Mouse (Mus musculus) heart, embryonic 14.5 days (tissue): Measurements from ENCODE around the gene 1700015F17Rik. TPM values are rescaled to one million over a fixed set of nuclear protein-coding genes. Genes with fewer than 3 reads are reported as not detected.

Experiments
- ATAC-seq: fragments of 200-750 bp; cut with Nextera tagmentation; 2 replicates; pipeline ENCODE4 v1.8.0; 2017; ENCODE audit warnings: low read depth, moderate TSS enrichment; ENCODE audit not compliant: insufficient number of reproducible peaks, insufficient read depth, low FRiP score
- H3K27ac ChIP-seq, 2 experiments: fragments of 200-500 bp in 1 of 2; fragments of 300-500 bp in 1 of 2; sonication (generic) in 1 of 2; replicated peaks in 1 of 2; 2 replicates each; pipeline ENCODE4 v1.5.1; 2012 to 2014; ENCODE audit warnings: low read depth in 2 of 2, low read length in 2 of 2, control low read depth in 1 of 2, mild to moderate bottlenecking in 1 of 2, mixed read lengths in 1 of 2; ENCODE audit not compliant: control insufficient read depth in 1 of 2, insufficient read depth in 1 of 2
- H3K27me3 ChIP-seq: fragments of 300-500 bp; sonication (generic); 2 replicates; pipeline ENCODE4 v1.6.1; 2014; ENCODE audit warnings: mild to moderate bottlenecking, low read length, control low read depth; ENCODE audit not compliant: control insufficient read depth, insufficient read depth
- H3K36me3 ChIP-seq: fragments of 300-500 bp; sonication (generic); 2 replicates; pipeline ENCODE4 v1.6.1; 2014; ENCODE audit warnings: mild to moderate bottlenecking, control low read depth, low read length, mixed read lengths; ENCODE audit not compliant: control insufficient read depth, insufficient read depth
- H3K4me1 ChIP-seq, 2 experiments: fragments of 200-500 bp in 1 of 2; fragments of 300-500 bp in 1 of 2; sonication (generic) in 1 of 2; 2 replicates each; pipeline ENCODE4 v1.6.1; 2012 to 2014; ENCODE audit warnings: low read length in 2 of 2, control low read depth in 1 of 2, mixed read lengths in 1 of 2; ENCODE audit not compliant: control insufficient read depth in 2 of 2, insufficient read depth in 2 of 2
- H3K4me2 ChIP-seq: fragments of 300-500 bp; sonication (generic); 2 replicates; pipeline ENCODE4 v1.6.1; 2014; ENCODE audit warnings: mild to moderate bottlenecking, low read length
- H3K4me3 ChIP-seq, 2 experiments: fragments of 200-500 bp in 1 of 2; fragments of 300-500 bp in 1 of 2; sonication (generic) in 1 of 2; 2 replicates each; pipeline ENCODE4 v1.5.1; 2012 to 2014; ENCODE audit warnings: low read length in 2 of 2, mild to moderate bottlenecking in 2 of 2, control low read depth in 1 of 2, low read depth in 1 of 2, moderate library complexity in 1 of 2; ENCODE audit not compliant: control insufficient read depth in 1 of 2, insufficient read depth in 1 of 2
- H3K9ac ChIP-seq: fragments of 300-500 bp; sonication (generic); 2 replicates; pipeline ENCODE4 v1.6.1; 2014; ENCODE audit warnings: mild to moderate bottlenecking, low read length
- H3K9me3 ChIP-seq: fragments of 300-500 bp; sonication (generic); 2 replicates; pipeline ENCODE4 v1.6.1; 2016; ENCODE audit warnings: low read length, control low read depth; ENCODE audit not compliant: control insufficient read depth
- WGBS: fragments of 180-500 bp; shearing (Covaris S2); extraction: QIAGEN DNeasy Blood & Tissue Kit; methylation state at CpG from one replicate; pipeline ENCODE4 v1.1.7; 2014; 5-methylcytosine and 5-hydroxymethylcytosine counted together
- polyA plus RNA-seq: library from polyadenylated mRNA; unstranded; fragments of >200 nt; fragmentation: Nextera tagmentation; extraction: Ambion mirVana; gene quantifications from 2 replicates; pipeline ENCODE4 v1.2.1, GENCODE M21; 2014

The 1700015F17Rik gene
- polyA plus RNA-seq, 1 experiment from 2014 or later, result not detected

- peak overlapping the region; percentile 32 for H3K4me2 ChIP-seq
Measured at GRCm38 (mm10) chr5:5423723-5424171, 55.2 kb downstream of the 1700015F17Rik start.

GRCm38 (mm10) chr5:5423081-5423480 lies 55.9 kb downstream of the 1700015F17Rik start:
- no peaks in the 10 kb centered on the region for H3K36me3 ChIP-seq

More at GRCm38 (mm10) chr5:5423723-5424171, 55.2 kb downstream of the 1700015F17Rik start:
- Histone ChIP-seq H3K4me1 (peaks cover 6 to 11% of the 10 kb centered on the region in 2 experiments; a peak in 3 of 4 replicates), H3K4me3 (no peak overlapping the region), H3K27me3 (no peaks in the 10 kb centered on the region), H3K36me3 (no peaks in the 10 kb centered on the region), H3K9me3 (0 out of 2 replicates have a peak, but pooled peaks cover 3% of the 10 kb centered on the region), H3K9ac (no peak overlapping the region), H3K27ac (peak overlapping the region in 1 of 2 experiments; percentile 20; a peak in 1 of 4 replicates)
- ATAC-seq, result no peak
- WGBS, result 33% methylated on average over 6 of the region's 6 CpGs

GRCm38 (mm10) chr5:5421439-5421838 lies 57.5 kb downstream of the 1700015F17Rik start:
- H3K9ac ChIP-seq, result no peak overlapping the region
- H3K4me2 ChIP-seq, result no peak overlapping the region
- H3K9me3 ChIP-seq, result 0 out of 2 replicates have a peak, but pooled peaks cover 3% of the 10 kb centered on the region
- H3K27ac ChIP-seq, result no peak overlapping the region
- no peaks in the 10 kb centered on the region for H3K36me3 ChIP-seq
- WGBS, result 97% methylated on average over 2 of the region's 2 CpGs
- peaks cover 6 to 11% of the 10 kb centered on the region in 2 experiments; a peak in 3 of 4 replicates for H3K4me1 ChIP-seq
- H3K27me3 ChIP-seq, result no peaks in the 10 kb centered on the region
- no peak overlapping the region for H3K4me3 ChIP-seq
- no peak for ATAC-seq

More at GRCm38 (mm10) chr5:5423081-5423480, 55.9 kb downstream of the 1700015F17Rik start:
- 0 out of 2 replicates have a peak, but pooled peaks cover 3% of the 10 kb centered on the region for H3K9me3 ChIP-seq
- no peaks in the 10 kb centered on the region for H3K27me3 ChIP-seq
- H3K4me3 ChIP-seq, result no peak overlapping the region
- 90% methylated on average over 4 of the region's 4 CpGs for WGBS
- H3K27ac ChIP-seq, result no peak overlapping the region
- H3K4me2 ChIP-seq, result no peak overlapping the region
- H3K4me1 ChIP-seq, result peaks cover 6 to 11% of the 10 kb centered on the region in 2 experiments; a peak in 3 of 4 replicates
- no peak for ATAC-seq
- no peak overlapping the region for H3K9ac ChIP-seq

GRCm38 (mm10) chr5:5419992-5420455 lies 58.9 kb downstream of the 1700015F17Rik start, which contains the start of gene Cdk14:
Gene Cdk14 (minus strand): TSS chr5:5420312.
- ATAC-seq, result no peak
- H3K27me3 ChIP-seq, result no peaks in the 10 kb centered on the region
- no peak within 1 kb of the TSS for H3K4me2 ChIP-seq
- H3K9me3 ChIP-seq, result 0 out of 2 replicates have a peak, but pooled peaks cover 3% of the 10 kb centered on the region
- H3K9ac ChIP-seq, result no peak within 1 kb of the TSS
- peaks cover 6 to 11% of the 10 kb centered on the region in 2 experiments; a peak in 3 of 4 replicates for H3K4me1 ChIP-seq
- no peaks in the 10 kb centered on the region for H3K36me3 ChIP-seq
- WGBS, result 72% methylated on average over 9 of the region's 9 CpGs
- no peak within 1 kb of the TSS for H3K4me3 ChIP-seq
- no peak within 1 kb of the TSS for H3K27ac ChIP-seq

GRCm38 (mm10) chr5:5419253-5419652 lies 59.7 kb downstream of the 1700015F17Rik start:
- Histone ChIP-seq H3K36me3 (no peaks in the 10 kb centered on the region), H3K4me1 (peaks cover 6 to 11% of the 10 kb centered on the region in 2 experiments; a peak in 3 of 4 replicates), H3K4me2 (no peak overlapping the region), H3K27ac (no peak overlapping the region), H3K9ac (no peak overlapping the region), H3K4me3 (no peak overlapping the region), H3K9me3 (0 out of 2 replicates have a peak, but pooled peaks cover 3% of the 10 kb centered on the region), H3K27me3 (no peaks in the 10 kb centered on the region)
- ATAC-seq, result no peak
- 64% methylated on average over 1 of the region's 1 CpGs for WGBS

GRCm38 (mm10) chr5:5414835-5415234 lies 64.1 kb downstream of the 1700015F17Rik start:
- H3K36me3 ChIP-seq, result no peaks in the 10 kb centered on the region
- no peak overlapping the region for H3K4me3 ChIP-seq
- H3K4me2 ChIP-seq, result no peak overlapping the region
- no peaks in the 10 kb centered on the region for H3K27me3 ChIP-seq
- H3K27ac ChIP-seq, result no peak overlapping the region
- WGBS, result 63% methylated on average over 3 of the region's 3 CpGs
- H3K9me3 ChIP-seq, result no peaks in the 10 kb centered on the region
- 0 out of 2 replicates have a peak, but pooled peaks have one; percentile 35 for ATAC-seq
- no peak overlapping the region for H3K9ac ChIP-seq
- no peaks in the 10 kb centered on the region for H3K4me1 ChIP-seq

- Histone ChIP-seq H3K36me3 (no peaks in the 10 kb centered on the region), H3K9ac (no peak overlapping the region), H3K9me3 (no peaks in the 10 kb centered on the region), H3K4me1 (no peaks in the 10 kb centered on the region), H3K27ac (no peak overlapping the region), H3K4me2 (no peak overlapping the region), H3K27me3 (no peaks in the 10 kb centered on the region), H3K4me3 (no peak overlapping the region)
- ATAC-seq, result no peak
- WGBS, result 91% methylated on average over 2 of the region's 2 CpGs
Measured at GRCm38 (mm10) chr5:5411886-5412285, 67.1 kb downstream of the 1700015F17Rik start.
